7 mouse cellular contexts compared by ENCODE assay signal in the genomic region with DNA sequence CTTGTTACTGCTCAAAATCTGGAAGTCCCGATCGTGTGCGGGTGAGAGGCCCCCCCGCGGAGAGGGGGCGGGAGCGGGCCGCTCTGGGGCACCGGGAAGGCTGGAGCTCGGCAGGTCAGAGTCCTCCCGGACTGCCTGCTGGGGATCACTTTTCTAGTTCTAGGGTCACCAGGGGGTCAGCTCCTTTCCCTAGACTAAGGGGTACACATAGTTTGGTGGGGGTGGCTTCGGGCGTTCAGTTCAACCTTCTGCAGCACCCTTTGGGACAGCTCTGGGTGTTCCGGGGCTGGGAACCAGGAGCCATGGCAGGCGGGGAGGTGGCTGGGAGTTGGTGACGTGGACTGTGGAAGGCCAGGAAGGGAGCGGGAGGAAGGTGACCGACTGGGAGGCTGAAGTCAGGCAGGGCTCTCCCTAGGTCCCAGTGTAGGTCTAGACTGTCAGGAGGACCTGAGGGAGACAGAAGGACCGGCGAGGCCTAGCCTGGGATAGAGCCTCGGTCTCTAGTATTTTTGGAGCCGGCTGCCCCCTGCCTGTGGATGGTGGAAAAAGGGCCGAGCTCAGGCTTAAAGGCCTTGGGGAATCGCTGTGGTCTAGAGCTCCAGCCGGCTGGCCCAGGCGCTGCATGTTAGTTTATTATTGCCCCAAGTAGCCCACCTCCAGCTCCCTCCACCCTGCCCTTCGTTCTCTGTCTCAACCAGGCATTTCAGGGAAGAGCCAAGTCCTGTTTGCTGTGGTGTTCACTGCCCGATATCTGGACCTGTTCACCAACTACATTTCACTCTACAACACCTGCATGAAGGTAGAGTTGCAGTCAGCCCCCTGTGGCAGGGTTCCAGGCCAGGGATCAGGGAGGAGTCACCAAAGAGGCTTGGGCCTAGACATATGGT. TPM values are rescaled to one million over a fixed set of nuclear protein-coding genes. Genes with fewer than 3 reads are reported as not detected.
A peak's percentile ranks its signal among the peaks of the same experiment; 100 is the strongest.
DNase-seq lines count a peak whose midpoint lies in the region; ATAC-seq lines count a peak whose summit lies in the region.

No protein-coding gene starts in this region.

- peak; percentile 36 for DNase-seq in T-cell, adult 2 months (ENCODE audit: low spot score)
- peak; percentile 55 for DNase-seq in cerebellum, adult 8-10 months
- peak; percentile 56 for DNase-seq in left cerebral cortex, postnatal 4 days
- DNase-seq in mesoderm, embryonic 11.5 days (ENCODE audit: low read depth, low spot score) = peak; percentile 51
- DNase-seq in right cerebral cortex, postnatal 25 days = peak; percentile 64

- WGBS in hindbrain, embryonic 13.5 days = 3% methylated on average over 28 of the region's 28 CpGs

- H3K4me1 ChIP-seq in hindbrain, embryonic 13.5 days (replicated peaks) = peaks cover 53% of the 10 kb centered on the region

- peak overlapping the region; percentile 89 for H3K27ac ChIP-seq in hindbrain, embryonic 13.5 days

- peak; percentile 68 for ATAC-seq in frontal cortex, adult (ENCODE audit: low TSS enrichment)
- peak; percentile 26 for ATAC-seq in hindbrain, embryonic 13.5 days (ENCODE audit: low FRiP score)

- H3K9me3 ChIP-seq in hindbrain, embryonic 13.5 days = no peaks in the 10 kb centered on the region

- intact Hi-C loops in left cerebral cortex, postnatal 4 days (cut with DNase I) = loop anchor here (5.0 kb wide), 1 partner anchor 134 kb away; no protein-coding TSS in a partner anchor

- peak overlapping the region; percentile 83 for H3K4me2 ChIP-seq in hindbrain, embryonic 13.5 days

- peaks cover 40% of the 10 kb centered on the region for H3K36me3 ChIP-seq in hindbrain, embryonic 13.5 days

- H3K4me3 ChIP-seq in hindbrain, embryonic 13.5 days = peak overlapping the region; percentile 68

- peaks cover 31% of the 10 kb centered on the region for H3K27me3 ChIP-seq in hindbrain, embryonic 13.5 days

- H3K9ac ChIP-seq in hindbrain, embryonic 13.5 days = peak overlapping the region; percentile 98

RNA-seq across cellular contexts. Expression of gene Kdelr1, which starts 0.7 kb away (rescaled TPM):
- polyA plus RNA-seq in hindbrain, embryonic 13.5 days (2015; fragmentation: Nextera tagmentation; extraction: Ambion mirVana) = 40.6 and 45.7 TPM in 2 replicates
- total RNA-seq in left cerebral cortex, postnatal 4 days (2021) = 100 to 1,000 TPM in 1 of 2 experiments, 10 to 100 TPM in 1; 98.9 to 109 TPM

RNA-seq across cellular contexts. Expression of gene Grin2d, which starts 4.9 kb away (rescaled TPM):
- 1.5 and 1.6 TPM in 2 replicates for polyA plus RNA-seq in hindbrain, embryonic 13.5 days (2015; fragmentation: Nextera tagmentation; extraction: Ambion mirVana)
- total RNA-seq in left cerebral cortex, postnatal 4 days (2021) = 10 to 100 TPM; 31.9 to 39.5 TPM

RNA-seq across cellular contexts. Expression of gene Syngr4, which starts 23.2 kb away (rescaled TPM):
- 0.17 and 0.36 TPM in 2 replicates for polyA plus RNA-seq in hindbrain, embryonic 13.5 days (2015; fragmentation: Nextera tagmentation; extraction: Ambion mirVana)
- under 1 TPM in 1 of 2 experiments, not detected in 1; 0.52 TPM for total RNA-seq in left cerebral cortex, postnatal 4 days (2021)

RNA-seq across cellular contexts. Expression of gene Tmem143, which starts 23.4 kb away (rescaled TPM):
- 6.2 and 6.6 TPM in 2 replicates for polyA plus RNA-seq in hindbrain, embryonic 13.5 days (2015; fragmentation: Nextera tagmentation; extraction: Ambion mirVana)
- total RNA-seq in left cerebral cortex, postnatal 4 days (2021) = 10 to 100 TPM; 16.8 to 19.7 TPM

RNA-seq across cellular contexts. Expression of gene Grwd1, which starts 42.6 kb away (rescaled TPM):
- 37.5 and 40.3 TPM in 2 replicates for polyA plus RNA-seq in hindbrain, embryonic 13.5 days (2015; fragmentation: Nextera tagmentation; extraction: Ambion mirVana)
- total RNA-seq in left cerebral cortex, postnatal 4 days (2021) = 10 to 100 TPM; 31.8 to 35.5 TPM

Comparison
In these comparisons a context has a peak if more than half of its experiments do, and no peak if none do; other contexts are left out.
1. Peak in every context shown above with its lines: DNase-seq, ATAC-seq, H3K4me3 ChIP-seq and H3K27ac ChIP-seq.